Mouse (Mus musculus) activated CD4-positive, CD25-positive, alpha-beta regulatory T cell, adult 4 months (primary cell): Measurements from ENCODE around the gene Ppp2r2c. TPM values are rescaled to one million over a fixed set of nuclear protein-coding genes. Genes with fewer than 3 reads are reported as not detected.

ENCODE experiments used
- ATAC-seq: one replicate; pipeline ENCODE4 v1.8.0; 2017
- polyA plus RNA-seq, 2 experiments: library from polyadenylated mRNA; unstranded; fragments of 100-300 nt; shearing (Covaris generic); gene quantifications; one replicate each; pipeline ENCODE4 v1.2.1; 2017

The Ppp2r2c gene
- polyA plus RNA-seq, 2 experiments from 2014 or later = not detected

GRCm38 (mm10) chr5:36898415-36899109, 30.2 kb downstream of the Ppp2r2c start:
- ATAC-seq = no peak

GRCm38 (mm10) chr5:36899392-36899791, 31.1 kb downstream of the Ppp2r2c start:
- no peak for ATAC-seq

GRCm38 (mm10) chr5:36900189-36900619, 31.9 kb downstream of the Ppp2r2c start:
- no peak for ATAC-seq

DNA sequence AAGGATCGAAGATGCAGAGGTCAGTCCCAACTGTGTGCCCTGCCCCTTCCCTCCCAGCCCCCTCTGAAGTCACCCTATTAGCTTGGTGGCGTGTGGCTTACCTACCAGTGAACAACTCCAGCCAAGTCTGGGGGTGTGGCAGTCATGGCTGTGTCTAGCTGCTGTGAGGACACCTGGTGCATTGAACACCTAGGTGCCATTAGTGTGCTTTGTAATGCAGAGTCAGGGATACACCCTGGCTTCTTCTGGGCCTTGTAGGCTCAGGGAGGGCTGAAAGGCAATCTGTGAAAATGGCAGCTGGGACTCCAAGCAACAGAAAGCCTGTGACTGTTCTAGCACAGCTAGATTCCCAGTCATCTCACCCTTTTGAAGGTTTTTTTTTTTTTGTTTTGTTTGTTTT, 34.5 kb downstream of the Ppp2r2c start:
- ATAC-seq = no peak

DNA sequence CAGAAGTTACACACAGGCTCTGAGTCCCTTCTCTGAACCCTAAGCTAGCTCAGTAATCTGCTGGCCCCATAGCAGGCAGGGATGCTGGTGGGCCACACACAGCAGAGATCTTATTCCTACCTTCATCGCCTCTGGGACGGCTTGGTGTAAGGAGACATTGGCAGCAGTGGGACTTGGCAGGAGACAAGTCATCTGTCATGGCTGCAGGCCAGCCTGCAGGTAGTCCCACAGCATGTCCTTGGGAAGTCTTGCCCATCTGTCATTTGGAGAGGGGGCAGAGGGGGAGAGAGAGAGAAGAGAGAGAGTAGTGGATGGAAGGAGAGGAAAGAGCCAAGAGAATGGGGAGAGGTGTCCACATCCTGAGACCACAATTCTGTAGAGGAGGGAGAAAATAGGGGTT, 35.8 kb downstream of the Ppp2r2c start:
- no peak for ATAC-seq

GRCm38 (mm10) chr5:36904703-36905102, 36.4 kb downstream of the Ppp2r2c start:
- ATAC-seq = no peak

GRCm38 (mm10) chr5:36905216-36905615, 36.9 kb downstream of the Ppp2r2c start:
- ATAC-seq = no peak

- ATAC-seq = no peak
Measured at GRCm38 (mm10) chr5:36907695-36908094, 39.4 kb downstream of the Ppp2r2c start.

GRCm38 (mm10) chr5:36909545-36909944, 41.2 kb downstream of the Ppp2r2c start:
- ATAC-seq = no peak

DNA sequence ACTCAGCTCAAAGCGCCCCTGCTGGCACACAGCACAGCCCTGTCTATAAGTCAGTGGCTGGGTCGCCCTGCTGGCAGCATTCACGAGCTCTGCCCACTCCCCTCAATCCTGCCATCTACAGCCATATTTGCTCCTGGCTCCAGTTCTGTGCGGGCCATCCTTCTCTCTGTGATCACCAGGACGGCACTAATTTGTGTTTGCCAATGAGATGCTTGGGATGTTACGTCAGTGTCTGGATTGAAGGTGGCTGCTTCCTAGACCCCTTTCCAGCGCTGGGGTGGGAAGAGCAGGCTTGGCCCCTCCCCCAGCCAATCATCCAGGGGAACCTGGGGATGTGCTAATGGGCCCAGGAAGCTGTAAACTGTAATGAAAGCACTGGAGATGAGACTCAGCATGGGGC, 42.7 kb downstream of the Ppp2r2c start:
- no peak for ATAC-seq

DNA sequence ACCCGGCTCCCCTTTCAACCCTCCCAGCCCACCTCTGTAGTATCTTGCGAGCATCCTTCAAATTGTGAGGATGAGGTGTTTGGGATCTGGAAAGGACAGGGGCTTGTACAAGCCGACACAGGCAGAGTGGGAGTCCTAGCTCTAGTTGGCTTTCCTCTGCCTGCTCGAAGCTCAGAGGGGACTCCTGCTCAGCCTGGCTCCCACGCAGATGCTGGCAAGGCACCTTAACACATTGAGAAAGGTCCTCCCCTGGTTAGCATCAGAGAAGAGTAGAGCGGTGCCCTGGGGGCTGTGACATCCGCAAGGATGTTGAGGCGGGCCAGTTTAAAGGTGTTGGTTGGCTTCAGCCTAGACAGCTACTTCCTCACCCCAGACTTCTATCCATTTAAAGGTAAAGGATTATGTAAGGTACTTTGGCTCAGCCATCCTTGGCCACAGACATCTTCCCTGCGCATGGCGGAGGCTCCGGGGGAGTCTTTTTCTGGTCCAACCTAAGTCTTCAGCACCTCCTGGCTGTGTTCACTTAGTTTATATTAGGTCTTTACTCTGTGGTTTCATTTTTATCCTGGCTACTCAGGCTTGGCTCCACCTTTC, 43.5 kb downstream of the Ppp2r2c start:
- ATAC-seq = no peak

GRCm38 (mm10) chr5:36912602-36913310, 44.4 kb downstream of the Ppp2r2c start:
- no peak for ATAC-seq

GRCm38 (mm10) chr5:36915256-36915655, 46.9 kb downstream of the Ppp2r2c start:
- no peak for ATAC-seq

DNA sequence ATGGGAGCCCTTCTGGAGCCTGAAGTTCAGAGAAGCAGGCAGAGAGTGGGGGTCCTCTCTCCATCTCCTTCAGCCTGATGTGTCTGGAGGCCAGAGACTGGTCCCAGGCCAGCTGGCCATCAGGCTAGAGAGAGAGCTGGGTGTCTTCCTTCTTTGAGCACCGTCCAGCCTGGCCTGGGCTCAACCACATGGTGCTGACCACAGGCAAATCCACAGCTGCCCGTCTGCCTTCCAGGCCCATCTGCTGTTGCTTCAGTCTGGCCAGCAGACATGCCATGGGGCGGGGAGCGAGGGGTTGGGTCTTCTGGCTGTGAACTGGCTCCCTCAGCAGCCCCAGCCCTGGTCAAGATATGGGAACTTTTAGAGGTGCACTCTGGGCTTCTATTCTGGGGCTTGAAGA, 48.3 kb downstream of the Ppp2r2c start:
- no peak for ATAC-seq

DNA sequence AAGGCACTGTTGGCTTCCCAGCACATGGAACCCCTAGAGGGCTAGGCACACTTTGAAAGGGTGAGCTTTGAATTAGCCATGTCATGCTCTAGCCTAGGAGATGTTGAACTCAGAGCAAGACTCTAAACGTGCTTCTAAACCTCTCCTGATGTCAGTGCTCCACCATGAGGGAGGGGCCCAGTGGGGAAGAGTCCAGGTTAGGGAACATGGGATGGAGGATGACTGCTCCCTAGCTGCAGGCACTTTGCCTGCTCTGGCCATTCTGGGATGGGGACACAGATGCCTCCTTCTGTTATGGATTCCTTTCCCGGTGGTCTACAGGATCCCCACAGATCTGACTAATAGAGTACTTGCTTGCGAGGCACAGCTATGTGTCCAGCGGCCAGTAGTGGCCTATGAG, 48.9 kb downstream of the Ppp2r2c start:
- no peak for ATAC-seq

- no peak for ATAC-seq
Measured at GRCm38 (mm10) chr5:36918016-36918415, 49.7 kb downstream of the Ppp2r2c start.

- ATAC-seq = no peak
Measured at GRCm38 (mm10) chr5:36920072-36920471, 51.8 kb downstream of the Ppp2r2c start.

DNA sequence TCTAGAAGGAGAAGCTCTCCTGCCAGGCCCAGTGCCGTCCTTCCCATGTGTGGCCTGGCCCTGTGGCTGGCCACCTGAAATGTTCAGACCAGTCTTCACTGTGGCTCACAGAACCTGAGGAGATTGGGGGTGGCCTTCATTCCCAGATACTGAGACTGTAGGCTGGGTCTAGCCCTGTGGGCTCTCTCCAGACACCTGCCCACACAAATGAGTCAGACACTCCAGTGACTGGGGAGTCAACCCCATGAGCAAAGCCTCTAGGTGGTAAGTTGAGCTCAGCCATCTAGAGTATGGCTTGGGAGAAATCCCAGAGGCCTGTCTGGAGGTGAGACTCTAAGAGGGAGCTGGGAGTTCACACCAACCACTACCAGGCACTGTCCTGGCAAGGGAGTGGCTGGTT, 53.6 kb downstream of the Ppp2r2c start:
- no peak for ATAC-seq

DNA sequence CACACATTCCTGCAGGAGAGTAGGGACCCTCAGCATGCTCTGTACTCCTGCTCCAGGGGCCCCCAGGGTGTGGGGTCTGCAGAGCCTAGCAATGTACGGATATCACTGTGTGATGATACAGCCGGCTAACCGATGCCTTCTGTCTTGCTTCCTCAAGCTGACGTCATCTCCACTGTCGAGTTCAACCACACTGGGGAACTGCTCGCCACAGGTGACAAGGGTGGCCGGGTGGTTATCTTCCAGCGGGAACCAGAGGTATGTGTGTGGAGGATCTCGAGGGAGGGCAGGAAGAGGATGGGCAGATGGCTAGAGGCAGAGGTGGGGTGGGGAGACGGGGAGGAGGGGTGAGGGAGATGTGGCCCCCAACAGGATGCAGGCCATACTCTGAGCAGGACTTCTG, 54.5 kb downstream of the Ppp2r2c start:
- ATAC-seq = no peak

- ATAC-seq = no peak
Measured at GRCm38 (mm10) chr5:36923826-36924700, 55.8 kb downstream of the Ppp2r2c start.

DNA sequence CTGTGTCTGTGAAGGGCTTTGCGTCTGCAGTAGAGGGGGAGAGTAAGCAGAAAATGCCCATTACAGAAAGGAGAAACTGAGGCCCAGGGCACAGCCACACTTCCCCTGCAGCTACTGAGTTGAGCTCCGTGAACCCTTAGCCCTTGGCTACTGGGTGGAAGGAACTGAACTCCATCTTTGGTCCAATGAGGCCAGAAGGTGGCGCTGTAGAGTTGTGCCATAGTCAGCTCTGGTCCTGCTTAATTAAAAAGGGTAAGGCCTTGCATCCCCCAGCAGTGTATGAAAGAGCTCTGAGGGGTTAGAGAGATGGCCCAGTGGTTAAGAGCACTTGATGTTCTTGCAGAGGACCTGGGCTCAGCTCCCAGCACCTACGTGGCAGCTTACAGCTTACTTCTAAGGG, 60.4 kb downstream of the Ppp2r2c start:
- ATAC-seq = no peak

- ATAC-seq = no peak
Measured at GRCm38 (mm10) chr5:36929376-36929775, 61.1 kb downstream of the Ppp2r2c start.

DNA sequence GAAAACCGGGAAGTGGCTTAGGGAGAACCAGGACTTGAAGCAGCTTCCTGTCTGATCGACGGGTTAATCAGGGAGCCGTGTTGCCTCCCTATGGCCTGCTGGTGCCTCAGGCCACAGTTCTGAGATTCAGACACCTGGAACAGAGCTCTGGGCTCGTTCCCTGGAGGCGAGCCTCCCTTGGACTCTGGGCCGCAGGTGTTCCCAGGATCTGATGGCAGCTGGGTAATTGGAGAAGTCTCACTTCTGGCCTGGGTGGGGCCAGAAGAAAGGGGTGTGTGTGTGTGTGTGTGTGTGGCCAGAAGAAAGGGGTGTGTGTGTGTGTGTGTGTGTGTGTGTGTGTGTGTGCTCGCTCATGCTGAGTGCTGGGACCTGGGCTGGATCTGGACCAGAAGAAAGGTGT, 65.1 kb downstream of the Ppp2r2c start:
- ATAC-seq = no peak
